Mouse (Mus musculus) myocyte (in vitro differentiated cells): ENCODE measurements around the gene Thada. TPM values are rescaled to one million over a fixed set of nuclear protein-coding genes. Genes with fewer than 3 reads are reported as not detected.
"Not testable (repeated sequence)": the region's sequence is repeated elsewhere in the genome, so short reads cannot be mapped to it uniquely, and the experiment has no call there.

ENCODE experiments used
- H3K27me3 ChIP-seq: one replicate; pipeline ENCODE4 v1.6.1; 2011; ENCODE audit not compliant: control insufficient read depth, insufficient read depth, insufficient read length
- H3K36me3 ChIP-seq: one replicate; pipeline ENCODE4 v1.6.1; 2011; ENCODE audit not compliant: control insufficient read depth, insufficient read depth
- H3K4me2 ChIP-seq: one replicate; pipeline ENCODE4 v1.6.1; 2011; ENCODE audit warnings: low read depth, control low read depth
- H3K4me3 ChIP-seq: one replicate; pipeline ENCODE4 v1.5.1; 2011; ENCODE audit warnings: mild to moderate bottlenecking, control low read depth, moderate library complexity
- H3K79me2 ChIP-seq: one replicate; pipeline ENCODE4 v1.6.1; 2011; ENCODE audit not compliant: control insufficient read depth, insufficient read depth
- H3ac ChIP-seq: one replicate; pipeline ENCODE4 v1.6.1; 2011; ENCODE audit not compliant: control insufficient read depth, insufficient read length
- CEBPB ChIP-seq: IDR thresholded peaks from 2 replicates; pipeline ENCODE4 v1.6.1; 2011; ENCODE audit warnings: mild to moderate bottlenecking, moderate library complexity; ENCODE audit not compliant: poor library complexity, insufficient read depth, severe bottlenecking
- E2F4 ChIP-seq: IDR thresholded peaks from one replicate; pipeline ENCODE4 v1.6.1; 2011; ENCODE audit warnings: mild to moderate bottlenecking, control low read depth, moderate library complexity; ENCODE audit not compliant: insufficient read depth
- MAX ChIP-seq: IDR thresholded peaks from one replicate; pipeline ENCODE4 v1.6.1; 2011; ENCODE audit warnings: low read depth, mild to moderate bottlenecking, control low read depth
- MYOD1 ChIP-seq, 3 experiments: IDR thresholded peaks; one replicate each; pipeline ENCODE4 v1.6.1; 2011; ENCODE audit warnings: control low read depth in 2 of 3, low read depth in 2 of 3, mild to moderate bottlenecking in 2 of 3, moderate library complexity in 1 of 3; ENCODE audit not compliant: insufficient read length in 2 of 3, control insufficient read depth in 1 of 3
- MYOG ChIP-seq, 3 experiments: IDR thresholded peaks; one replicate each; pipeline ENCODE4 v1.6.1; 2011; ENCODE audit warnings: control low read depth in 2 of 3, low read depth in 2 of 3, mild to moderate bottlenecking in 2 of 3; ENCODE audit not compliant: insufficient read length in 2 of 3, control insufficient read depth in 1 of 3, insufficient read depth in 1 of 3
- POLR2A ChIP-seq: IDR thresholded peaks from one replicate; pipeline ENCODE4 v1.6.1; 2011; ENCODE audit warnings: low read depth, mild to moderate bottlenecking, control low read depth, moderate library complexity; ENCODE audit not compliant: insufficient read length
- POLR2AphosphoS2 ChIP-seq: IDR thresholded peaks from one replicate; pipeline ENCODE4 v1.6.1; 2011; ENCODE audit warnings: low read depth, control low read depth; ENCODE audit not compliant: insufficient read length
- REST ChIP-seq: IDR thresholded peaks from one replicate; pipeline ENCODE4 v1.6.1; 2011; ENCODE audit warnings: mild to moderate bottlenecking, control low read depth, moderate library complexity; ENCODE audit not compliant: insufficient read depth, insufficient read length
- SRF ChIP-seq: IDR thresholded peaks from one replicate; pipeline ENCODE4 v1.6.1; 2011; ENCODE audit warnings: low read depth; ENCODE audit not compliant: control insufficient read depth, insufficient read length
- TCF12 ChIP-seq: IDR thresholded peaks from one replicate; pipeline ENCODE4 v1.6.1; 2011; ENCODE audit warnings: mild to moderate bottlenecking, control low read depth; ENCODE audit not compliant: poor library complexity, insufficient read depth, severe bottlenecking
- TCF3 ChIP-seq: IDR thresholded peaks from one replicate; pipeline ENCODE4 v1.6.1; 2011; ENCODE audit warnings: low read depth, control low read depth; ENCODE audit not compliant: insufficient read length
- USF1 ChIP-seq: IDR thresholded peaks from one replicate; pipeline ENCODE4 v1.6.1; 2011; ENCODE audit warnings: low read depth, mild to moderate bottlenecking, control low read depth, moderate library complexity
- polyA plus RNA-seq: library from polyadenylated mRNA; unstranded; fragments of >200 nt; fragmentation: generic; extraction: Trizol; gene quantifications from one replicate; pipeline ENCODE4 v1.2.1, GENCODE M21; 2012; ENCODE audit warnings: missing spikeins

The Thada gene
- polyA plus RNA-seq, 1 experiment = 5.5 TPM

DNA sequence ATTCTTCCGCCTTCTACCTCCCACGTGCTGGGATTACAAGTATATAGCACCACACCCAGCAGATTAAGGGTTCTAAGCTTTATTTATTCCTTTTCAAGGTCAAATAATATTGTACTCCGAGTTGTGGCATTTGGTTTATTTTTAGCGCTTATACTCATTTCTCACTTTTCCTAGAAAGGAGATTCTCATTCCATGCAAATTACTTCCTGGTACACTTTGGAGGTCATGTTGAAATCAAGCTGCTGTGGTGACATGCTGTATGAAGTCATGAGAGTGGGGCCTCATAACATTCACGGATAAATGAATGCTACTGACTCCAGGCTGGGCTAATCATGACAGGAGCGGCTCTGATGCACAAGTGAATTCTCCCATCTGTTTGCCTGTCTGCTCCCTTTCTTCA is 239.3 kb downstream of the Thada start:
- no peaks in the 10 kb centered on the region for H3K27me3 ChIP-seq
- peaks cover 13% of the 10 kb centered on the region for H3K36me3 ChIP-seq
- no peak overlapping the region for H3K4me3 ChIP-seq
- no peak overlapping the region for H3K4me2 ChIP-seq
- no peaks in the 10 kb centered on the region for H3K79me2 ChIP-seq
- TF ChIP-seq SRF = no peak
- TF ChIP-seq TCF3 = no peak
- no peak for TF ChIP-seq MYOG (IDR thresholded peaks at IDR 0.05; ENCODE audit: control insufficient read depth in 1 of 3, insufficient read depth in 1 of 3, insufficient read length in 2 of 3, low read depth in 2 of 3)
- TF ChIP-seq CEBPB = no peak
- no peak for TF ChIP-seq E2F4
- H3ac ChIP-seq = no peak overlapping the region

DNA sequence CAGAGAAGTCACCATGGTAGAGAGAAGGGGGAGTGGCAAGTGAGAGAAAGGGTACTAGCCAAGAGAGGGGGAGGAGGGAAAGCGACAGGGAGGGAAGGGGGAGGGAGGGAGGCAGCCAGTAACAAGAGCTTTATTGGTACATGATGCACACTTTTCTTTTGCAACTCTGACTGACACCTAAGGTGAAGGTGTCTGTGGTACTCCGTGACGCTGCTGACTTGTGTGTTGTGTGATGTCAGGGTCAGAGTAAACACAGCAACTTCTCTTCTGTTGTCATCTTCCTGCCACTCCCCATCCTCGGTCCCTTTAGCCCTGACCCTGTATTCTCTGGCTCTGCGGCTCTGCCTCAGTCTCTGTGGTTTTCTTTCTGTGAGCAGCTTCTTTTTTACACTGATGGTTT is 239.8 kb downstream of the Thada start:
- H3K27me3 ChIP-seq = no peaks in the 10 kb centered on the region
- H3K4me2 ChIP-seq = no peak overlapping the region
- TF ChIP-seq E2F4 = no peak
- H3K36me3 ChIP-seq = peaks cover 13% of the 10 kb centered on the region
- H3K79me2 ChIP-seq = no peaks in the 10 kb centered on the region
- no peak overlapping the region for H3K4me3 ChIP-seq
- H3ac ChIP-seq = no peak overlapping the region

DNA sequence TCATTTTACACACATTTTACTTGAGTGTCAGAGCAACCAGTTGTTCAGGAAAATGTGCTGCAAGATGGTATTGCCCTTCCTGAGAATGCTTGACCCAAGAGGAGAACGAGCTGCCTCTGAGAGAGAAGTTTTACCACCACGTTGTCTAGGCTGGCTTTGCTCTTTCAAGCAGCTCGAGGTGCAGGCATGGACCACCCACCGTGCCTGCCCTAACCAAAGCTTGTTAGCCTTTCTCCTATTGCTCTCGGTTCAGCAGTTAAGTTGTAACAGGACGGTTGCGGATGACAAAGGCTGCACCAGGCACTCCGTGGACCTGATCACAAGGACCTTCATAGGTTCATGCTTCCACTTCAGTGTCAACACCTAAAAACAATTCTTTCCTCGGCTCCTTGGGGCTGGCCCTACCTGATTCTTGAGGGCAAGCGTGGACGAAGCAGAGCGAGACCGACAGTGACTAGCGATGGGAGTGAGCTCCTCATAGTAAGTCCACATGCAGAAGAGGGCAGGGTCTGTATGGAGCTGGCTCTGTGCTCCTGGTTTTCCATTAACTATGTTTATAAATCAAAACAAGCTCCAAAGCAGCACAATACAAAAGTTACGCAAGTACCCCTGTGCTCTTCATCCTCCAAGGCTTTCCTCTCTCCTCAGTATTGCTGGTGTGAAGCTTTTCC is 241.7 kb downstream of the Thada start:
- H3K36me3 ChIP-seq = peaks cover 17% of the 10 kb centered on the region
- no peaks in the 10 kb centered on the region for H3K79me2 ChIP-seq
- H3ac ChIP-seq = no peak overlapping the region
- H3K4me2 ChIP-seq = no peak overlapping the region
- no peak overlapping the region for H3K4me3 ChIP-seq
- H3K27me3 ChIP-seq = no peaks in the 10 kb centered on the region
- TF ChIP-seq USF1 = no peak

DNA sequence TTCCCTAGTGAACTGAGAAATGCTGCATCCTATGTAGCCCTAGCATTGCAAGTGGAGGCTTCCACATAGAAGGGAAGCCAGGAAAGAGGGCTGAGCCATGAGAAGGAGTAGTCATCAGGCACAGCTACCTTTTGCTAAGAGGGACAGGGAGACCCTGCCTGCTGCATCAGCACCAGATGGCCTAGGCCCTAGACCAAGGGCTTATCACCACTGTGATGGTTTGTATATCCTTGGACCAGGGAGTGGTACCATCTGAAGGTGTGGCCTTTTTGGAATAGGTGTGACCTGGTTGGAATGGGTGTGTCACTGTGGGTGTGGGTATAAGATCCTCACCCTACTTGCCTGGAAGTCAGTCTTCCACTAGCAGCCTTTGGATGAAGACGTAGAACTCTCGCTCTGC is 247.2 kb downstream of the Thada start:
- not testable (repeated sequence) for H3K79me2 ChIP-seq, H3K27me3 ChIP-seq, H3ac ChIP-seq, H3K4me3 ChIP-seq, H3K36me3 ChIP-seq, H3K4me2 ChIP-seq

DNA sequence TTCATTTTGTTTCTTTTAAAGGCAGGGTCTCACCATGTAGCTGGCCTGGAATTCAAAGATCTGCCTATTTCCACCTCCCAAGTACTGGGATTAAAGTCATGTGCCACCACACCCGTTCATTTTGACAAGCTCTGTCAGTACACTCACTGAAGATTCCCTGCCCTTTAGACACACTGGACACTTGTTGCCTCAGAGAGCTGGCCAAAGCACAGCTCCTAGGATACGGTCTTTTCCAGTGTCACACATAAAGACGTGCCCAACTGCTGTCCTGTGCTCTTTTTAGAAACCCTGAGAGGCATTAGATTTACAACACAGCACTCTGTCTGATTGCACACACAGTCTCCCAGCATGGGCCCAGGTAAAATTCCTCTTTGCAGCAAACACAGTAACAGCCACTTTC is 248.3 kb downstream of the Thada start:
- TF ChIP-seq TCF3 (no peak), MYOG (IDR thresholded peaks at IDR 0.05; ENCODE audit: control insufficient read depth in 1 of 3, insufficient read depth in 1 of 3, insufficient read length in 2 of 3, low read depth in 2 of 3) (no peak), SRF (no peak), TCF12 (no peak), E2F4 (no peak), MYOD1 (IDR thresholded peaks at IDR 0.05; ENCODE audit: control insufficient read depth in 1 of 3, insufficient read length in 2 of 3, low read depth in 2 of 3) (no peak), POLR2A (no peak), POLR2AphosphoS2 (no peak), MAX (no peak), USF1 (no peak), REST (no peak), CEBPB (no peak)
- Histone ChIP-seq H3K4me2 (no peak overlapping the region), H3ac (no peak overlapping the region), H3K27me3 (no peaks in the 10 kb centered on the region), H3K79me2 (no peaks in the 10 kb centered on the region), H3K36me3 (peaks cover 5% of the 10 kb centered on the region), H3K4me3 (no peak overlapping the region)

DNA sequence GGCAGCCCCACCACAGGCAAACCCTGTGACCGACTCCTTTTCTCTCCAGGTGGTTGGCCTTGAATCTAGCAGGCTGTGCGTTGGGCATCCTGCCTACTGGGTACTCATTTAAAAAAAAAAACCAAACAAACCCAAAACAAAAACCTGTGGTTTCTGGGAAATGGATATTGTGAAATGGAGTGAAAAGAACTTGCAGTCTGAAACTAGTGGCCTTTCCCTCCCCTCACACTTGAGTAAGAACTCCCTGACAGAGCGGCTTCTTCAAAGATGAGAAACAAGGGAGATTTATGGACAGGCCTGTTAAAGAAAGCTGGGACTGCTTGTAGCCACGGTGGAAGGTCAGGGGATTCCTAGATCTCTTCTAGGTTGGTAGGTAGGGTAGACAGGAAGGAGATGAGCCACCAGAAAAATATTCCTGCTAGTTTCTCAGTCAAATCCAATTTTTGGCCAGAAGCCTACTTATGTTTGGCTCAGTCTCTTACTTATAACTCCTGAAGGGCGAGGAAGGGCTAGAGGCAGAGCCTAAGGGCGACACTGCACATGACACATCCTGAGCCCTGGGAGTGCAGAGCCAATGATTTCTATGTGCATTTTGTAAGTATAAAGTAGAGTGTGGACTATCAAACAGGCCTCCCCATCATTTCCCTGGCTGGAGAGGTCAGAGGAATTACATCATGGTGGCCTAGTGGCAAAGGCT is 250.6 kb downstream of the Thada start:
- H3K79me2 ChIP-seq = no peaks in the 10 kb centered on the region
- TF ChIP-seq POLR2AphosphoS2 = no peak
- no peak for TF ChIP-seq TCF3
- TF ChIP-seq MYOG (IDR thresholded peaks at IDR 0.05; ENCODE audit: control insufficient read depth in 1 of 3, insufficient read depth in 1 of 3, insufficient read length in 2 of 3, low read depth in 2 of 3) = no peak

More for the DNA sequence above, 250.6 kb downstream of the Thada start:
- H3K4me2 ChIP-seq = no peak overlapping the region
- no peaks in the 10 kb centered on the region for H3K27me3 ChIP-seq
- no peak overlapping the region for H3K4me3 ChIP-seq
- H3ac ChIP-seq = no peak overlapping the region
- H3K36me3 ChIP-seq = peaks cover 7% of the 10 kb centered on the region
